Mouse (Mus musculus) embryonic fibroblast, embryonic 13.5 days (primary cell): ENCODE measurements around the gene Abca4. TPM values are rescaled to one million over a fixed set of nuclear protein-coding genes. Genes with fewer than 3 reads are reported as not detected.

Source experiments
- H3K27ac ChIP-seq: 2 replicates; pipeline ENCODE4 v1.5.1; 2012; ENCODE audit warnings: low read length, control low read depth, inconsistent platforms; ENCODE audit not compliant: insufficient read depth
- H3K4me1 ChIP-seq: 2 replicates; pipeline ENCODE4 v1.6.1; 2011; ENCODE audit warnings: low read length; ENCODE audit not compliant: control insufficient read depth, insufficient read depth
- H3K4me3 ChIP-seq: 2 replicates; pipeline ENCODE4 v1.5.1; 2011; ENCODE audit warnings: mild to moderate bottlenecking, control low read depth, low read length; ENCODE audit not compliant: insufficient read depth
- CTCF ChIP-seq: IDR thresholded peaks from 2 replicates; pipeline ENCODE4 v1.5.1; 2011; ENCODE audit warnings: mild to moderate bottlenecking, control low read depth, low read length, moderate library complexity, borderline replicate concordance; ENCODE audit not compliant: insufficient read depth
- POLR2A ChIP-seq: IDR thresholded peaks from 2 replicates; pipeline ENCODE4 v1.6.1; 2011; ENCODE audit warnings: low read depth, mild to moderate bottlenecking, control low read depth, low read length, moderate library complexity
- polyA plus RNA-seq: library from polyadenylated mRNA; stranded (reverse); fragments of >200 nt; gene quantifications from 2 replicates; pipeline ENCODE4 v1.2.4, GENCODE M21; 2011; ENCODE audit warnings: low read depth; ENCODE audit not compliant: missing spikeins, insufficient read length

Abca4 gene
- polyA plus RNA-seq, 1 experiment: 0.68 TPM

DNA sequence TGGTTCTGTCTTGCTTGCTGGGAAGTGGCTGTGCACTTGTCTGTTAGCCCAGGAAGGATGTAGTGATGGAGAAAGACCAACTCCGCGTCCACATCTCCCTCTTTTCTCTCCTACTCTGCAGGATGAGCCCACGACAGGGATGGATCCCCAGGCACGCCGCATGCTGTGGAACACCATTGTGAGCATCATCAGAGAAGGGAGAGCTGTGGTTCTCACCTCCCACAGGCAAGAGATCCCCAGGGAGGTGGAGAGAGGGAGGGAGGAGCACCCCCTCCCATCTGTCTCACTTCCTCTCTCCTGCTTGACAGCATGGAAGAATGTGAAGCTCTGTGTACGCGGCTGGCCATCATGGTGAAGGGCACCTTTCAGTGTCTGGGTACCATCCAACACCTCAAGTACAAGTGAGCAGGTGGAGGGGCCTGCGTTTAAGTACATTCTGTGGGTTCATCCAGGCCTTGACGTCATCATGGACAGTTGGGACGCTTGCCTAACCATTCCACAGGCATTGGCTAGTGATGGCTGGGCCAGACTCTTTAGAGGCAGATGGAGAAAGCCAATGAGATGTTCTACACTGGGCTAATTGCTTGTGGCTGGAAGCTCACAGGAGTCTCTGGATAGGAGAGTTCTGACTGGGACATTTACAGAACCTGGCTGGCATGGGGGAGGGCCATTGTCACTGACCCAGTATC lies 126.5 kb downstream of the Abca4 start:
- Histone ChIP-seq H3K4me1 (no peaks in the 10 kb centered on the region), H3K27ac (no peak overlapping the region), H3K4me3 (no peak overlapping the region)
- TF ChIP-seq POLR2A (no peak), CTCF (no peak)

DNA sequence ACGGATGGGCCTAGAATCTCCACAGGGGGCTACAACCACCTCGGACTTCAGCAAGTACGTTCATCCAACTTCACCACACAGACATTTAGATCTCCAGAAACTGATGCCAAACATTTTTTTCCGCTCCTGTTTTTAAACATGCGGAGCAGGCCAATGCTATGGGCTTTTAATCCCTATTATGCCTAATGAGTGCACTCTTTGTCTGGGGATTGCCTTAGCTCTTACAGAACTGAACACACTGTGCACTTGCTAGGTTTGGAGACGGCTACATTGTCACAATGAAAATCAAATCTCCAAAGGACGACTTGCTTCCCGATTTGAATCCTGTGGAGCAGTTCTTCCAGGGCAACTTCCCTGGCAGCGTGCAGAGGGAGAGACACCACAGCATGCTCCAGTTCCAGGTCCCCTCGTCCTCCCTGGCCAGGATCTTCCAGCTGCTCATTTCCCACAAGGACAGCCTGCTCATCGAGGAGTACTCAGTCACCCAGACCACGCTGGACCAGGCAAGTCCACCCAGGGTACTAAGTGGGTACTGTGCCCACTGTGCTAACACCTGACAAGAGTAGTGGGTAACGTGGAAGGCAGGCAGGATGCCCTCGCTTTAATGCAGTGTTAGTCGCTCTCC lies 129.4 kb downstream of the Abca4 start:
- no peak overlapping the region for H3K27ac ChIP-seq
- no peak overlapping the region for H3K4me3 ChIP-seq
- no peak for TF ChIP-seq POLR2A
- no peak for TF ChIP-seq CTCF
- no peaks in the 10 kb centered on the region for H3K4me1 ChIP-seq

DNA sequence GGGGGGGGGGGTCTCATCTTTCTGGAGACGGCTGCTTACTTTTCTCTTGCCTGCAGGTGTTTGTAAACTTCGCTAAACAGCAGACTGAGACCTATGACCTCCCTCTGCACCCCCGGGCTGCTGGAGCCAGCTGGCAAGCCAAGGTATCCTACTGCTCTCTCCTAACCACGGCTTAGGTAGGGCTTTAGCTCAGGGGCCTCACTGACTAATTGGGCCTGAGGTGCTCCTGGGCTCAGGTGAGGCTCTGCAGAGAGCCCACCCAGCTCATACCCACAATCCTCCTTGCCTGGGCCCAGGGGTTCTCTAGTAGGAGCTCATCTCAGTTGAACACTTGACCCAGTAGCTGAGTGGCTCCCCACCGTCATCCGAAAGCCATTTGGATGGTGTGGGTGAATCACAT lies 131.8 kb downstream of the Abca4 start:
- H3K4me1 ChIP-seq: no peaks in the 10 kb centered on the region
- no peak for TF ChIP-seq CTCF
- no peak for TF ChIP-seq POLR2A
- H3K27ac ChIP-seq: no peak overlapping the region
- H3K4me3 ChIP-seq: no peak overlapping the region

DNA sequence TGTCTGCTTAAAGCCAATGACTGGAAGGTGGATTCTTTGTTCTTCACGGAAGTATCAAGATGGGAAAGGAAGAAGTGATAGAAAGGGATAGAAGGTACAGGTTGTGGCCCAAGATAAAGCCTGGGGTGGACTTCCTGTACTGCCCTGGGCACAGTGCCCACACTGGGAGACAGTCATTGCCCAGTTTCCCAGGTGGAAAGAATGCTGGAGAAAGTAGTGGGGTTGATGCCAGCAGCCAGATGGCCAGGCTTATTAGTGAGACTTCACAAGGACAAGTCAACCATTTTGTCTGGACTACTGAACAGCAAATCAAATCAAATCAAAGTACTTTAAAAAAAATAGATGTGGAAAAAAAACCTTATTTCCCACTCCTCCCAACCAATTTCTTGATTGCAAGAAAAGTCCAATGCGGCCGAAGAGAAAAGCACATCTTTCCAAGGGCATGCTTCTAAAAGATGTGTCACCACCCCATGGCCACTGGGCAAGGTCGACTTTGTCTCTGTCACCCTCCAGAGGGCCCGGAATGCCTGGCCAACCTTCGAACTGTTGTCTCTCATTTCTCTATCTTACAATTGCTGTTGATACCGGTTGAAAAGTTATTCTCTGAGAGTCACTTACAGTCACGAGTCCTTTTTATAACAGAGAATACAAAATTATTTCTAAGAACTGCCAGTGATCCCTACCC lies 132.6 kb downstream of the Abca4 start:
- no peak for TF ChIP-seq CTCF
- no peak for TF ChIP-seq POLR2A
- Histone ChIP-seq H3K27ac (no peak overlapping the region), H3K4me1 (no peaks in the 10 kb centered on the region), H3K4me3 (no peak overlapping the region)

DNA sequence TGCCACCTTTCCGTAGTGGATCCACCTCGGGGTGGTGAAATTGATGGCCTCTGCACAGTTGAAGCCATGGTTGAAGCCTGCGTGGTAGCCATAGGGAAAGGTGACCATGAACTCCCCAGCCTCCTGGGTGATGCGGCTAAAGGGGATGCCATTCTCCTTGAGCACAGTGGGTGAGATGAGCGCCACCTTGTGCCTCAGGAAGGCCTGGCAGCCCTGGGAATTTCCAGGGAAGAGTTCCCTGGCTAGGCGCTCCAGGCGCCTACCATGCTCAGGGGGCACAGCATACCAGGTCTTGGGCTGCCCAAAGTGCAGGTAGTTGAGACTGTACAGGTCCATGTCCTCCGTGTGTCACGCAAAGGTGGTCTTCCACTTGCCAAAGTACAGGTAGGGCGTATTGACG lies 139.9 kb downstream of the Abca4 start:
- Histone ChIP-seq H3K27ac (no peak overlapping the region), H3K4me1 (no peaks in the 10 kb centered on the region), H3K4me3 (no peak overlapping the region)
- TF ChIP-seq CTCF: no peak
- TF ChIP-seq POLR2A: no peak

- TF ChIP-seq POLR2A (no peak), CTCF (no peak)
- Histone ChIP-seq H3K27ac (no peak overlapping the region), H3K4me1 (no peaks in the 10 kb centered on the region), H3K4me3 (no peak overlapping the region)
Measured at GRCm38 (mm10) chr3:122186975-122187374, 142.7 kb downstream of the Abca4 start.

- H3K4me1 ChIP-seq: peaks cover 5% of the 10 kb centered on the region
- H3K27ac ChIP-seq: no peak overlapping the region
- no peak overlapping the region for H3K4me3 ChIP-seq
- TF ChIP-seq POLR2A: no peak
- TF ChIP-seq CTCF: no peak
Measured at GRCm38 (mm10) chr3:122196621-122197298, 152.5 kb downstream of the Abca4 start.

GRCm38 (mm10) chr3:122198532-122198931 lies 154.3 kb downstream of the Abca4 start:
- Histone ChIP-seq H3K27ac (peak overlapping the region; percentile 38; the same call in 1 of the 2 replicates), H3K4me1 (peaks cover 5% of the 10 kb centered on the region)
- no peak for TF ChIP-seq POLR2A
- TF ChIP-seq CTCF: no peak

GRCm38 (mm10) chr3:122198966-122199381 lies 154.7 kb downstream of the Abca4 start:
- no peak for TF ChIP-seq CTCF
- TF ChIP-seq POLR2A: no peak
- Histone ChIP-seq H3K4me3 (no peak overlapping the region), H3K27ac (peak overlapping the region; percentile 39; the same call in 1 of the 2 replicates), H3K4me1 (peaks cover 5% of the 10 kb centered on the region)

More at GRCm38 (mm10) chr3:122198532-122198931, 154.3 kb downstream of the Abca4 start:
- H3K4me3 ChIP-seq: no peak overlapping the region

- Histone ChIP-seq H3K27ac (no peak overlapping the region), H3K4me3 (no peak overlapping the region)
- TF ChIP-seq POLR2A (no peak), CTCF (no peak)
Measured at GRCm38 (mm10) chr3:122199600-122199999, 155.4 kb downstream of the Abca4 start.

More at GRCm38 (mm10) chr3:122199600-122199999, 155.4 kb downstream of the Abca4 start:
- H3K4me1 ChIP-seq: peaks cover 5% of the 10 kb centered on the region
